Mouse (Mus musculus) bone marrow macrophage, adult 2 months (primary cell): ENCODE measurements around the gene Ppard. TPM values are rescaled to one million over a fixed set of nuclear protein-coding genes. Genes with fewer than 3 reads are reported as not detected.

Experiments used
- H3K27ac ChIP-seq: 2 replicates; pipeline ENCODE4 v1.5.1; 2012; ENCODE audit warnings: low read depth, low read length; ENCODE audit not compliant: insufficient read depth
- H3K4me1 ChIP-seq: 2 replicates; pipeline ENCODE4 v1.6.1; 2012; ENCODE audit warnings: low read length; ENCODE audit not compliant: control insufficient read depth, insufficient read depth
- H3K4me3 ChIP-seq: 2 replicates; pipeline ENCODE4 v1.5.1; 2012; ENCODE audit warnings: mild to moderate bottlenecking, low read length, moderate library complexity; ENCODE audit not compliant: insufficient read depth
- CTCF ChIP-seq: IDR thresholded peaks from 2 replicates; pipeline ENCODE4 v1.5.1; 2012; ENCODE audit warnings: low read depth, mild to moderate bottlenecking, low read length, moderate library complexity
- POLR2A ChIP-seq: IDR thresholded peaks from 2 replicates; pipeline ENCODE4 v1.6.1; 2012; ENCODE audit warnings: mild to moderate bottlenecking, low read depth, low read length, borderline replicate concordance
- polyA plus RNA-seq: library from polyadenylated mRNA; stranded (reverse); fragments of >200 nt; gene quantifications from 2 replicates; pipeline ENCODE4 v1.2.4, GENCODE M21; 2012; ENCODE audit not compliant: missing spikeins, insufficient read depth, insufficient read length

Gene Ppard
- polyA plus RNA-seq = 29.5 and 30.6 TPM in 2 replicates

DNA sequence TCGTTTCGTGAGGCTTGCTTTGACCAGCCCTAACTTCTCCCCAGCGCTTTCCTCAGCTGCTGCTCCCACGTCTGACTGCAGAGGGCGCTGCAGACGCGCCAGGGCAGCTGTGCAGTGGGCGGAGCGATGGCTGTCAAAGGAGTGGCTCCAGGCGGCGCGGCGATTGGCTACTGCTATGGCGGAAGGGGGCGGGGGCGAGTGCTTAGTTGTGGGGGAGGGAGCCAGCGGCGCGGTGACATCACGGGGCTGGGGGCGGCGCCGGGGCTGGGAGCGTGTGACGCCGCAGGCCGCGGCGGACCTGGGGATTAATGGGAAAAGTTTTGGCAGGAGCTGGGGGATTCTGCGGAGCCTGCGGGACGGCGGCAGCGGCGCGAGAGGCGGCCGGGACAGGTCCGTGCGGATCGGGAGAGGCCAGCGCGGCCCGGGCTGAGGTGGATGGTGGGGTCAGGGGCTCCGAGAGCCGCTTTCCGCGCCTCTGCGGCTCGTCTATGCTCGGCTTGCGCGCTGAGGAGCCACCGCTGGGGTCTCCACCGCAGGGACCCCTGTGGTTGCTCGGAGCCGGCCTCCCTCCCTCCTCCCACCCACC, at the start of gene Ppard:
Gene Ppard, plus strand, starts transcription at position 226 of the 586 bp plus-strand sequence.
- peak within 1 kb of the TSS; percentile 84 for H3K4me3 ChIP-seq
- H3K4me1 ChIP-seq = peaks cover 23% of the 10 kb centered on the region
- H3K27ac ChIP-seq = peak within 1 kb of the TSS; percentile 72
- no peak for TF ChIP-seq POLR2A
- TF ChIP-seq CTCF = 0 out of 2 replicates have a peak, but pooled peaks have one; percentile 28

DNA sequence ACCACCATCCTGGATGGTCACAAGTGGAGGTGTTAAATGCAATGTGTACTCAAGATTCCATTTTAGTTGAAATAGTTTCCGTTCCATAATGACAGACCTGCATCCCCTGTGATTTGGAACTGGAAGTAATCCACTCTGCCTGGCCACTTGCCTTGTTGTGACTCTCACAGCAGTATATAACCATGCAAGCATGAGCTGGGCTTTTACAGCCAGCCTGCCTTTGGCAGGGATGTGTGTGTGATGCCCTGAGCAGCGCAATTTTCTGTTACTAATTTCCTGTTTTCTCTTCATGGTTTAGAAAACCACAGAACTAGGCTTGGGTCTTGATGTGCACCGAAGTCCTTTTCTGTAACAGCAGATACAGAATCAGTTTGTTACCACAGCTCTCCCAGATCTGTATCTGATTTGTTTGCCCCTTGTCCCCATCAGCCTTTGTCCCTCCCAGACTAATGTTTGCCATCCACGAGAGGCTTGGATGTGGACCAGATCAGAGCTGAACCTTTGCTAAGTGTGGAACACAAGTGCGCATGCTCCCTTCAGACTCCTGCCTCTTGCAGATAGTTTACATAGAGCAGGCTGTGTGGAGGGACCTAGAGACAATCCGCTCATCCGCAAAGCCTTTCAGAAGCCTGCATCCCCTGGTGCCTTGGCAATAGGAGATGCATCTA, 47.4 kb upstream of the Ppard start:
- Histone ChIP-seq H3K4me1 (peaks cover 34% of the 10 kb centered on the region), H3K27ac (no peak overlapping the region), H3K4me3 (no peak overlapping the region)
- TF ChIP-seq CTCF = no peak
- no peak for TF ChIP-seq POLR2A

- H3K27ac ChIP-seq = no peak overlapping the region
- no peak overlapping the region for H3K4me3 ChIP-seq
- peaks cover 34% of the 10 kb centered on the region for H3K4me1 ChIP-seq
- TF ChIP-seq CTCF (no peak), POLR2A (no peak)
These were observed 44.2 kb upstream of the Ppard start for GRCm38 (mm10) chr17:28188313-28188712.

DNA sequence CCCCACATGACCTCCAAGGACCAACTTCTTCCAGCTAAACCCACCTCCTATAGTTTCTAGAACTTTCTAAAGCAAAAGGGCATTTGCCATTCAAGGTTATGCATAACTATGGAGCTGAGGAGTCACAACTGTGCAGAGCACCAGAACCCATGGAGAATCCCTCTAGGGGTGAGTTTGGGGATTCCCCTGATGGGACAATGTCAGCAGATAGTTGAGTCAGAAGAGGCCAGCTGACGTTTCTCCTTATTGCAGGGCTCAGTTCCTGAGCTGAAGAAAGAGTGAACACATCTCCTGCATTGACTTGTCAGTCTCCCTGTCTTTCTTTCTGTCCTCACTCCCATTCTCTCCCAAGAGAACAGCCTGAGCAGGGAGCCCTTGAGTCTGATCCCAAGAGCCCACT, 39.7 kb upstream of the Ppard start:
- Histone ChIP-seq H3K4me1 (peaks cover 25% of the 10 kb centered on the region), H3K27ac (peak overlapping the region; percentile 9; the same call in 1 of the 2 replicates), H3K4me3 (no peak overlapping the region)
- TF ChIP-seq POLR2A = no peak
- no peak for TF ChIP-seq CTCF

GRCm38 (mm10) chr17:28193559-28193958, 38.9 kb upstream of the Ppard start:
- TF ChIP-seq POLR2A (no peak), CTCF (no peak)
- Histone ChIP-seq H3K4me3 (no peak overlapping the region), H3K4me1 (peaks cover 25% of the 10 kb centered on the region), H3K27ac (no peak overlapping the region)

- H3K4me3 ChIP-seq = no peak overlapping the region
- H3K4me1 ChIP-seq = peaks cover 25% of the 10 kb centered on the region
- TF ChIP-seq POLR2A (no peak), CTCF (no peak)
- no peak overlapping the region for H3K27ac ChIP-seq
These were observed 37.5 kb upstream of the Ppard start for GRCm38 (mm10) chr17:28195033-28195432.

DNA sequence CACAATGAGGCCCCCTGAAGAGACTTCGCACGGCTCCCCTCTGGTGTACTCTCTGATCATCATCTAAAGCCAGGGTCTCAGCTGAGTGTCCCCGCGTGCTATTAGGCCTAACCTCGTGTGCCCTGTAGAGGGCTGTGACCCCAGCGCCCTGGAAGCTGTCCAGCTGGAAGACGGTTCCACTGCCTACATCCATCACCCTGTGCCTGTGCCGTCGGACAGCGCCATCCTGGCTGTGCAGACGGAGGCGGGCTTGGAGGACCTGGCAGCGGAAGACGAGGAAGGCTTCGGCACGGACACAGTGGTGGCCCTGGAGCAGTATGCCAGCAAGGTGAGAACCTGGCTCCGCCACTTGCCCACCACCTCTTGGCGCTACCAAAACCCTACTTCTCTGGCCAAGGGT, 34.9 kb upstream of the Ppard start:
- Histone ChIP-seq H3K4me3 (no peak overlapping the region), H3K27ac (no peak overlapping the region), H3K4me1 (peaks cover 19% of the 10 kb centered on the region)
- no peak for TF ChIP-seq POLR2A
- no peak for TF ChIP-seq CTCF

GRCm38 (mm10) chr17:28201982-28202381, 30.5 kb upstream of the Ppard start:
- no peak overlapping the region for H3K27ac ChIP-seq
- TF ChIP-seq CTCF (no peak), POLR2A (no peak)
- no peak overlapping the region for H3K4me3 ChIP-seq
- H3K4me1 ChIP-seq = peaks cover 11% of the 10 kb centered on the region

GRCm38 (mm10) chr17:28204052-28204720, 28.3 kb upstream of the Ppard start:
- TF ChIP-seq POLR2A (no peak), CTCF (peak; percentile 71)
- no peak overlapping the region for H3K27ac ChIP-seq
- peaks cover 20% of the 10 kb centered on the region for H3K4me1 ChIP-seq
- no peak overlapping the region for H3K4me3 ChIP-seq

DNA sequence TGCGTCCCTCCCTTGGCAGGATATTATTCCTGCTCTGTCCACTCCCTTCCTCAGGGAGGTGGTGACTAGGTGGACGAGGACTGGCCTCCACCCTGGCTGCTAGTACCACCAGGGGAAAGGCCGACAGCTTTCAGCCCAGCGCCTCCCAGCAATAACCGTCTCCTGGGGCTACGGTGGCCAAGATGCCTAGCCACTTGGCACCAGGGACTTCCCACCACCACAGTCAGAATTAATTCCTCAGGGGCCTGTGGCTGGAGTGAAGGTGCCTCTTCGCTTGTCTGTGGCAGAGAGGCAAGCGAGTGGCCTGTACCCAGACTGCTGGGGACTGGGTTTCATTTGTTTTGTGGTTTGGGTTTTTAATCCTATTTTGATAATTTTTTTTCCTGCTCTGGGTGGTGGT, 27.1 kb upstream of the Ppard start:
- Histone ChIP-seq H3K4me1 (peaks cover 25% of the 10 kb centered on the region), H3K27ac (no peak overlapping the region), H3K4me3 (no peak overlapping the region)
- TF ChIP-seq CTCF (no peak), POLR2A (no peak)
